ENCODE assay signal across 8 mouse cellular contexts in the genomic region with DNA sequence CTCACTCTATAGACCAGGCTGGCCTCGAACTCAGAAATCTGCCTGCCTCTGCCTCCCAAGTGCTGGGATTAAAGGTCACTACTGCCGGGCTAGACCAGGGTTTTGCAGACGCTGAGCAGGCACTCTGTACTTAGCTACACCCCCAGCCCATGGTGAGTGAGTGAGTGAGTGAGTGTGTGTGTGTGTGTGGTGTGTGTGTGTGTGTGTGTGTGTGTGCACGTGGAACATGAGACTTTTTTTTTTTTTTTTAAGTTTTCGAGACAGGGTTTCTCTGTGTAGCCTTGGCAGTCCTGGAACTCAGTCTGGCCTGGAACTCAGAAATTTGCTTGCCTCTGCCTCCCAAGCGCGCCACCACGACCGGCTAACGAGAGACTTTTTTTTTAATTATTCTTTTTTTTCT. TPM values are rescaled to one million over a fixed set of nuclear protein-coding genes. Genes with fewer than 3 reads are reported as not detected.
DNase-seq lines count a peak whose midpoint lies in the region; ATAC-seq and TF ChIP-seq lines count a peak whose summit lies in the region.

No protein-coding gene starts in this region.

- H3K9me3 ChIP-seq in hindbrain, embryonic 12.5 days (replicated peaks): no peaks in the 10 kb centered on the region
- no peaks in the 10 kb centered on the region for H3K9me3 ChIP-seq in hindbrain, embryonic 11.5 days (ENCODE audit: control insufficient read depth, low read length)
- no peaks in the 10 kb centered on the region for H3K9me3 ChIP-seq in E14TG2a.4 (ENCODE audit: low read length)
- H3K9me3 ChIP-seq in embryonic facial prominence, embryonic 15.5 days (replicated peaks): no peaks in the 10 kb centered on the region
- H3K9me3 ChIP-seq in liver, embryonic 13.5 days (replicated peaks): no peaks in the 10 kb centered on the region

- DNase-seq in hindbrain, embryonic 11.5 days (ENCODE audit: low spot score): no peak
- no peak for DNase-seq in liver, embryonic 13.5 days
- no peak for DNase-seq in B cell, adult 2 months
- no peak for DNase-seq in ovary, postnatal 36 days (ENCODE audit: low spot score)
- no peak for DNase-seq in gastrocnemius, adult 18-20 months (ENCODE audit: low spot score)

- H3K4me1 ChIP-seq in hindbrain, embryonic 12.5 days: peaks cover 60% of the 10 kb centered on the region
- H3K4me1 ChIP-seq in hindbrain, embryonic 11.5 days (replicated peaks; ENCODE audit: control insufficient read depth, insufficient read depth, low read length): no peaks in the 10 kb centered on the region; the same call in 1 of the 2 replicates
- H3K4me1 ChIP-seq in E14TG2a.4 (replicated peaks; ENCODE audit: low read depth, low read length): peaks cover 72% of the 10 kb centered on the region
- peaks cover 69% of the 10 kb centered on the region for H3K4me1 ChIP-seq in embryonic facial prominence, embryonic 15.5 days
- peaks cover 89% of the 10 kb centered on the region for H3K4me1 ChIP-seq in liver, embryonic 13.5 days (replicated peaks)

- no peak overlapping the region for H3K9ac ChIP-seq in hindbrain, embryonic 12.5 days
- H3K9ac ChIP-seq in hindbrain, embryonic 11.5 days (ENCODE audit: low read depth, low read length): no peak overlapping the region
- H3K9ac ChIP-seq in embryonic facial prominence, embryonic 15.5 days: 0 out of 2 replicates have a peak overlapping the region, but pooled peaks have one; percentile 42
- H3K9ac ChIP-seq in liver, embryonic 13.5 days: peak overlapping the region; percentile 79; the same call in 1 of the 2 replicates

- no peak for TF ChIP-seq CTCF in E14TG2a.4 (conservative IDR thresholded peaks at IDR 0.05; ENCODE audit: low read length)

- H3K36me3 ChIP-seq in hindbrain, embryonic 12.5 days: peaks cover 4% of the 10 kb centered on the region; the same call in 1 of the 2 replicates
- no peaks in the 10 kb centered on the region for H3K36me3 ChIP-seq in hindbrain, embryonic 11.5 days (ENCODE audit: control insufficient read depth, insufficient read depth, low read length)
- H3K36me3 ChIP-seq in E14TG2a.4 (ENCODE audit: insufficient read depth, low read length): peaks cover 24% of the 10 kb centered on the region
- peaks cover 13% of the 10 kb centered on the region; the same call in 1 of the 2 replicates for H3K36me3 ChIP-seq in embryonic facial prominence, embryonic 15.5 days
- peaks cover 10% of the 10 kb centered on the region for H3K36me3 ChIP-seq in liver, embryonic 13.5 days

- H3K27me3 ChIP-seq in hindbrain, embryonic 12.5 days: peaks cover 5% of the 10 kb centered on the region; the same call in 1 of the 2 replicates
- H3K27me3 ChIP-seq in hindbrain, embryonic 11.5 days (ENCODE audit: control insufficient read depth, insufficient read depth, low read length): no peaks in the 10 kb centered on the region
- H3K27me3 ChIP-seq in E14TG2a.4 (ENCODE audit: insufficient read depth, low read length): peaks cover 15% of the 10 kb centered on the region
- no peaks in the 10 kb centered on the region for H3K27me3 ChIP-seq in embryonic facial prominence, embryonic 15.5 days
- peaks cover 18% of the 10 kb centered on the region; the same call in 1 of the 2 replicates for H3K27me3 ChIP-seq in liver, embryonic 13.5 days

- H3K4me2 ChIP-seq in hindbrain, embryonic 12.5 days (replicated peaks): peak overlapping the region; percentile 62; the same call in 1 of the 2 replicates
- no peak overlapping the region for H3K4me2 ChIP-seq in hindbrain, embryonic 11.5 days (replicated peaks; ENCODE audit: low read depth, low read length)
- peak overlapping the region; percentile 87; the same call in 1 of the 2 replicates for H3K4me2 ChIP-seq in embryonic facial prominence, embryonic 15.5 days (replicated peaks)
- H3K4me2 ChIP-seq in liver, embryonic 13.5 days: peak overlapping the region; percentile 91

- whole genome bisulfite sequencing in hindbrain, embryonic 12.5 days: 83% methylated on average over 10 of the region's 10 CpGs
- 85% methylated on average over 9 of the region's 10 CpGs for WGBS in hindbrain, embryonic 11.5 days
- WGBS in embryonic facial prominence, embryonic 15.5 days: 67% methylated on average over 10 of the region's 10 CpGs
- WGBS in liver, embryonic 13.5 days (ENCODE audit: insufficient replicate concordance): 57% methylated on average over 10 of the region's 10 CpGs

- no peak for ATAC-seq in hindbrain, embryonic 12.5 days (ENCODE audit: low FRiP score)
- no peak for ATAC-seq in hindbrain, embryonic 11.5 days (ENCODE audit: low FRiP score)
- no peak for ATAC-seq in embryonic facial prominence, embryonic 15.5 days (ENCODE audit: insufficient number of reproducible peaks, low FRiP score, low TSS enrichment, low read depth)
- no peak for ATAC-seq in liver, embryonic 13.5 days (ENCODE audit: low read depth)

- H3K27ac ChIP-seq in hindbrain, embryonic 12.5 days: peak overlapping the region; percentile 91
- no peak overlapping the region for H3K27ac ChIP-seq in hindbrain, embryonic 11.5 days (ENCODE audit: low read depth, low read length)
- peak overlapping the region; percentile 98 for H3K27ac ChIP-seq in embryonic facial prominence, embryonic 15.5 days (replicated peaks)
- H3K27ac ChIP-seq in liver, embryonic 13.5 days: peak overlapping the region; percentile 91

- H3K4me3 ChIP-seq in hindbrain, embryonic 12.5 days: no peak overlapping the region
- H3K4me3 ChIP-seq in hindbrain, embryonic 11.5 days (ENCODE audit: low read depth, low read length): no peak overlapping the region
- peak overlapping the region; percentile 89; the same call in 1 of the 2 replicates for H3K4me3 ChIP-seq in E14TG2a.4 (replicated peaks; ENCODE audit: low read length)
- no peak overlapping the region for H3K4me3 ChIP-seq in embryonic facial prominence, embryonic 15.5 days (replicated peaks)
- H3K4me3 ChIP-seq in liver, embryonic 13.5 days (replicated peaks): peak overlapping the region; percentile 68; the same call in 1 of the 2 replicates

RNA-seq across cellular contexts. Expression of a gene that starts 2.2 kb away (rescaled TPM):
- polyA plus RNA-seq in hindbrain, embryonic 12.5 days (2016; fragmentation: Nextera tagmentation; extraction: Ambion mirVana): 71.7 and 74.9 TPM in 2 replicates
- 39.5 and 48.0 TPM in 2 replicates for polyA plus RNA-seq in hindbrain, embryonic 11.5 days (2014; fragmentation: Nextera tagmentation; extraction: Ambion mirVana)
- 66.8 and 76.1 TPM in 2 replicates for polyA plus RNA-seq in embryonic facial prominence, embryonic 15.5 days (2015; fragmentation: Nextera tagmentation; extraction: Ambion mirVana)
- polyA plus RNA-seq in liver, embryonic 13.5 days (2015; fragmentation: Nextera tagmentation; extraction: Ambion mirVana): 4.9 and 5.0 TPM in 2 replicates
- total RNA-seq in gastrocnemius, adult 18-20 months (2021): 1 to 10 TPM; 4.8 to 5.9 TPM

RNA-seq across cellular contexts. Expression of a gene that starts 5.4 kb away (rescaled TPM):
- 6.3 and 7.3 TPM in 2 replicates for polyA plus RNA-seq in hindbrain, embryonic 12.5 days (2016; fragmentation: Nextera tagmentation; extraction: Ambion mirVana)
- 3.4 and 3.9 TPM in 2 replicates for polyA plus RNA-seq in hindbrain, embryonic 11.5 days (2014; fragmentation: Nextera tagmentation; extraction: Ambion mirVana)
- 20.2 and 23.5 TPM in 2 replicates for polyA plus RNA-seq in embryonic facial prominence, embryonic 15.5 days (2015; fragmentation: Nextera tagmentation; extraction: Ambion mirVana)
- polyA plus RNA-seq in liver, embryonic 13.5 days (2015; fragmentation: Nextera tagmentation; extraction: Ambion mirVana): 4.7 and 6.3 TPM in 2 replicates
- total RNA-seq in gastrocnemius, adult 18-20 months (2021): 10 to 100 TPM; 10.1 to 37.0 TPM

RNA-seq across cellular contexts. Expression of a gene that starts 17.9 kb away (rescaled TPM):
- 39.6 and 42.2 TPM in 2 replicates for polyA plus RNA-seq in hindbrain, embryonic 12.5 days (2016; fragmentation: Nextera tagmentation; extraction: Ambion mirVana)
- polyA plus RNA-seq in hindbrain, embryonic 11.5 days (2014; fragmentation: Nextera tagmentation; extraction: Ambion mirVana): 47.6 and 49.7 TPM in 2 replicates
- polyA plus RNA-seq in embryonic facial prominence, embryonic 15.5 days (2015; fragmentation: Nextera tagmentation; extraction: Ambion mirVana): 47.7 and 52.1 TPM in 2 replicates
- polyA plus RNA-seq in liver, embryonic 13.5 days (2015; fragmentation: Nextera tagmentation; extraction: Ambion mirVana): 28.1 and 31.8 TPM in 2 replicates
- total RNA-seq in gastrocnemius, adult 18-20 months (2021): 10 to 100 TPM; 22.7 to 24.1 TPM

RNA-seq across cellular contexts. Expression of a gene that starts 18.1 kb away (rescaled TPM):
- 83.9 and 85.9 TPM in 2 replicates for polyA plus RNA-seq in hindbrain, embryonic 12.5 days (2016; fragmentation: Nextera tagmentation; extraction: Ambion mirVana)
- polyA plus RNA-seq in hindbrain, embryonic 11.5 days (2014; fragmentation: Nextera tagmentation; extraction: Ambion mirVana): 77.6 and 79.9 TPM in 2 replicates
- polyA plus RNA-seq in embryonic facial prominence, embryonic 15.5 days (2015; fragmentation: Nextera tagmentation; extraction: Ambion mirVana): 78.9 and 84.9 TPM in 2 replicates
- 30.7 and 33.4 TPM in 2 replicates for polyA plus RNA-seq in liver, embryonic 13.5 days (2015; fragmentation: Nextera tagmentation; extraction: Ambion mirVana)
- total RNA-seq in gastrocnemius, adult 18-20 months (2021): 10 to 100 TPM; 29.5 to 31.2 TPM

RNA-seq across cellular contexts. Expression of a gene that starts 24.2 kb away (rescaled TPM):
- polyA plus RNA-seq in hindbrain, embryonic 12.5 days (2016; fragmentation: Nextera tagmentation; extraction: Ambion mirVana): 514 and 573 TPM in 2 replicates
- polyA plus RNA-seq in hindbrain, embryonic 11.5 days (2014; fragmentation: Nextera tagmentation; extraction: Ambion mirVana): 746 and 776 TPM in 2 replicates
- polyA plus RNA-seq in embryonic facial prominence, embryonic 15.5 days (2015; fragmentation: Nextera tagmentation; extraction: Ambion mirVana): 1,000 and 1,004 TPM in 2 replicates
- polyA plus RNA-seq in liver, embryonic 13.5 days (2015; fragmentation: Nextera tagmentation; extraction: Ambion mirVana): 937 and 964 TPM in 2 replicates
- 100 to 1,000 TPM; 385 to 425 TPM for total RNA-seq in gastrocnemius, adult 18-20 months (2021)

Comparison
In these comparisons a context has a peak if more than half of its experiments do, and no peak if none do; other contexts are left out.
1. H3K4me3 ChIP-seq: peak in E14TG2a.4 (single experiment) and liver, embryonic 13.5 days (single experiment); none in hindbrain, embryonic 12.5 days (single experiment), hindbrain, embryonic 11.5 days (single experiment) and embryonic facial prominence, embryonic 15.5 days (single experiment).
2. H3K9ac ChIP-seq: peak in embryonic facial prominence, embryonic 15.5 days (single experiment) and liver, embryonic 13.5 days (single experiment); none in hindbrain, embryonic 12.5 days (single experiment) and hindbrain, embryonic 11.5 days (single experiment).